Mouse (Mus musculus): ENCODE data around the gene Rcc1l.

DNA sequence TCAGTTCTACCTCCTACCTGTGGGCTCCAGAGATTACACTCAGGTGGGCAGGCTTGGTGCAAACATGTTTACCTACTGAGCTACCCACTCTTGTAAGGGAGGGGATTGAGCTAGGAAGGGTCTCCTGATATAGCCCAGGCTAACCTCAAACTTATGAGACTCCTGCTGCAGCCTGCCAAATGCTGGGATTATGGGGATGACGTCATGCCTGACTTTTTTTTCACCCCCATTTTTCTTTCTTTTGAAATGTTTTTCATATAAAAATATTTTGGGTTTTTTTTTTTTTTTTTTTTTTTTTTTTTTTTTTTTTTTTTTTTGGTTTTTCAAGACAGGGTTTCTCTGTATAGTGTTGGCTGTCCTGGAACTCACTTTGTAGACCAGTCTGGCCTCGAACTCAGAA lies 50.3 kb downstream of the Rcc1l start:
- TF ChIP-seq POLR2A (IDR thresholded peaks at IDR 0.05; ENCODE audit: low read depth, low read length), result no peak
- TF ChIP-seq CTCF (IDR thresholded peaks at IDR 0.05; ENCODE audit: borderline replicate concordance, insufficient read depth, low read length), result no peak
